Mouse (Mus musculus) midbrain, embryonic 13.5 days (tissue): Measurements from ENCODE around the gene Lhx1. TPM values are rescaled to one million over a fixed set of nuclear protein-coding genes. Genes with fewer than 3 reads are reported as not detected.
A peak's percentile ranks its signal among the peaks of the same experiment; 100 is the strongest.

Source experiments
- ATAC-seq: fragments of 200-750 bp; cut with Nextera tagmentation; 2 replicates; pipeline ENCODE4 v1.8.0; 2017; ENCODE audit warnings: mild to moderate bottlenecking, moderate TSS enrichment, moderate library complexity
- H3K27ac ChIP-seq: fragments of 300-500 bp; sonication (generic); 2 replicates; pipeline ENCODE4 v1.5.1; 2015; ENCODE audit warnings: inconsistent platforms, mild to moderate bottlenecking, moderate library complexity
- H3K27me3 ChIP-seq: fragments of 300-500 bp; sonication (generic); 2 replicates; pipeline ENCODE4 v1.6.1; 2015; ENCODE audit warnings: mild to moderate bottlenecking, inconsistent platforms
- H3K36me3 ChIP-seq: fragments of 300-500 bp; sonication (generic); 2 replicates; pipeline ENCODE4 v1.6.1; 2015; ENCODE audit warnings: mild to moderate bottlenecking, inconsistent platforms
- H3K4me1 ChIP-seq: fragments of 300-500 bp; sonication (generic); replicated peaks from 2 replicates; pipeline ENCODE4 v1.6.1; 2015; ENCODE audit warnings: inconsistent platforms
- H3K4me2 ChIP-seq: fragments of 300-500 bp; sonication (generic); replicated peaks from 2 replicates; pipeline ENCODE4 v1.6.1; 2015; ENCODE audit warnings: moderate library complexity, mild to moderate bottlenecking, inconsistent platforms
- H3K4me3 ChIP-seq: fragments of 300-500 bp; sonication (generic); replicated peaks from 2 replicates; pipeline ENCODE4 v1.5.1; 2015; ENCODE audit warnings: mild to moderate bottlenecking, inconsistent platforms
- H3K9ac ChIP-seq: fragments of 300-500 bp; sonication (generic); replicated peaks from 2 replicates; pipeline ENCODE4 v1.6.1; 2015; ENCODE audit warnings: mild to moderate bottlenecking, inconsistent platforms
- H3K9me3 ChIP-seq: fragments of 300-500 bp; sonication (generic); 2 replicates; pipeline ENCODE4 v1.6.1; 2016; ENCODE audit warnings: mild to moderate bottlenecking, inconsistent platforms
- WGBS: fragments of 180-500 bp; shearing (Covaris S2); methylation state at CpG from one replicate; pipeline ENCODE4 v1.1.7; 2015; 5-methylcytosine and 5-hydroxymethylcytosine counted together
- polyA plus RNA-seq: library from polyadenylated mRNA; unstranded; fragments of >200 nt; fragmentation: Nextera tagmentation; extraction: Ambion mirVana; gene quantifications from 2 replicates; pipeline ENCODE4 v1.2.1, GENCODE M21; 2015

Gene Lhx1
- polyA plus RNA-seq, 1 experiment from 2014 or later = 62.7 TPM

GRCm38 (mm10) chr11:84517431-84517830 is 7.9 kb downstream of the Lhx1 start:
- Histone ChIP-seq H3K27me3 (peaks cover 72% of the 10 kb centered on the region), H3K36me3 (0 out of 2 replicates have a peak, but pooled peaks cover 9% of the 10 kb centered on the region), H3K4me1 (peaks cover 36% of the 10 kb centered on the region), H3K9me3 (no peaks in the 10 kb centered on the region), H3K4me3 (peak overlapping the region; percentile 32), H3K27ac (peak overlapping the region; percentile 41; the same call in 1 of the 2 replicates), H3K9ac (peak overlapping the region; percentile 60), H3K4me2 (peak overlapping the region; percentile 92)
- ATAC-seq = no peak
- 17% methylated on average over 2 of the region's 2 CpGs for WGBS

GRCm38 (mm10) chr11:84516501-84517240 is 8.7 kb downstream of the Lhx1 start:
- H3K27ac ChIP-seq = peak overlapping the region; percentile 93
- H3K27me3 ChIP-seq = peaks cover 65% of the 10 kb centered on the region
- no peaks in the 10 kb centered on the region for H3K9me3 ChIP-seq
- peak overlapping the region; percentile 76 for H3K9ac ChIP-seq
- peak overlapping the region; percentile 92 for H3K4me2 ChIP-seq
- H3K4me3 ChIP-seq = peak overlapping the region; percentile 32
- H3K4me1 ChIP-seq = peaks cover 43% of the 10 kb centered on the region
- no peak for ATAC-seq
- WGBS = 7% methylated on average over 14 of the region's 14 CpGs
- H3K36me3 ChIP-seq = 0 out of 2 replicates have a peak, but pooled peaks cover 9% of the 10 kb centered on the region

- no peaks in the 10 kb centered on the region for H3K9me3 ChIP-seq
- H3K4me3 ChIP-seq = peak within 1 kb of the TSS; percentile 77
- H3K4me2 ChIP-seq = peak within 1 kb of the TSS; percentile 92
- peaks cover 21% of the 10 kb centered on the region for H3K36me3 ChIP-seq
- H3K27me3 ChIP-seq = peaks cover 32% of the 10 kb centered on the region
- peaks cover 38% of the 10 kb centered on the region for H3K4me1 ChIP-seq
- ATAC-seq = peak; percentile 98
- H3K27ac ChIP-seq = peak within 1 kb of the TSS; percentile 93
- under 1% methylated on average over 80 of the region's 80 CpGs for WGBS
- H3K9ac ChIP-seq = peak within 1 kb of the TSS; percentile 85
Measured at GRCm38 (mm10) chr11:84513171-84514116, 11.9 kb downstream of the Lhx1 start, which contains the start of gene Aatf. Aatf (minus strand) TSS chr11:84513522.

GRCm38 (mm10) chr11:84512031-84512430 is 13.3 kb downstream of the Lhx1 start:
- peaks cover 26% of the 10 kb centered on the region for H3K36me3 ChIP-seq
- H3K4me3 ChIP-seq = peak overlapping the region; percentile 77
- H3K4me1 ChIP-seq = peaks cover 41% of the 10 kb centered on the region
- no peaks in the 10 kb centered on the region for H3K9me3 ChIP-seq
- H3K4me2 ChIP-seq = peak overlapping the region; percentile 92
- 80% methylated on average over 1 of the region's 1 CpGs for WGBS
- H3K27me3 ChIP-seq = peaks cover 25% of the 10 kb centered on the region
- H3K27ac ChIP-seq = no peak overlapping the region
- H3K9ac ChIP-seq = peak overlapping the region; percentile 85; the same call in 1 of the 2 replicates
- no peak for ATAC-seq

GRCm38 (mm10) chr11:84504296-84504695 is 21.0 kb downstream of the Lhx1 start:
- H3K4me1 ChIP-seq = 0 out of 2 replicates have a peak, but pooled peaks cover 3% of the 10 kb centered on the region
- H3K4me3 ChIP-seq = no peak overlapping the region
- no peaks in the 10 kb centered on the region for H3K27me3 ChIP-seq
- no peak for ATAC-seq
- H3K36me3 ChIP-seq = peaks cover 37% of the 10 kb centered on the region
- H3K4me2 ChIP-seq = no peak overlapping the region
- no peak overlapping the region for H3K9ac ChIP-seq
- WGBS = 97% methylated on average over 1 of the region's 1 CpGs
- H3K27ac ChIP-seq = no peak overlapping the region
- peaks cover 4% of the 10 kb centered on the region for H3K9me3 ChIP-seq

- H3K27me3 ChIP-seq = no peaks in the 10 kb centered on the region
- H3K9me3 ChIP-seq = no peaks in the 10 kb centered on the region
- 70% methylated on average over 2 of the region's 2 CpGs for WGBS
- no peak overlapping the region for H3K4me2 ChIP-seq
- peaks cover 12% of the 10 kb centered on the region for H3K4me1 ChIP-seq
- H3K27ac ChIP-seq = no peak overlapping the region
- no peak overlapping the region for H3K9ac ChIP-seq
- ATAC-seq = no peak
- H3K4me3 ChIP-seq = no peak overlapping the region
- peaks cover 24% of the 10 kb centered on the region for H3K36me3 ChIP-seq
Measured at GRCm38 (mm10) chr11:84497944-84498343, 27.4 kb downstream of the Lhx1 start.

GRCm38 (mm10) chr11:84496901-84497300 is 28.4 kb downstream of the Lhx1 start:
- Histone ChIP-seq H3K36me3 (peaks cover 26% of the 10 kb centered on the region), H3K4me2 (no peak overlapping the region), H3K27me3 (no peaks in the 10 kb centered on the region), H3K9me3 (no peaks in the 10 kb centered on the region), H3K4me1 (peaks cover 12% of the 10 kb centered on the region), H3K27ac (peak overlapping the region; percentile 62; the same call in 1 of the 2 replicates), H3K9ac (no peak overlapping the region), H3K4me3 (no peak overlapping the region)
- no peak for ATAC-seq

GRCm38 (mm10) chr11:84495774-84496173 is 29.6 kb downstream of the Lhx1 start:
- Histone ChIP-seq H3K27me3 (no peaks in the 10 kb centered on the region), H3K9ac (no peak overlapping the region), H3K9me3 (no peaks in the 10 kb centered on the region), H3K4me2 (no peak overlapping the region), H3K27ac (peak overlapping the region; percentile 44), H3K4me3 (no peak overlapping the region), H3K4me1 (peaks cover 12% of the 10 kb centered on the region), H3K36me3 (peaks cover 33% of the 10 kb centered on the region)
- 55% methylated on average over 4 of the region's 4 CpGs for WGBS
- ATAC-seq = no peak

- Histone ChIP-seq H3K27ac (peak overlapping the region; percentile 77), H3K36me3 (no peaks in the 10 kb centered on the region), H3K9me3 (no peaks in the 10 kb centered on the region), H3K27me3 (no peaks in the 10 kb centered on the region), H3K4me2 (peak overlapping the region; percentile 17; the same call in 1 of the 2 replicates), H3K4me1 (peaks cover 30% of the 10 kb centered on the region), H3K9ac (no peak overlapping the region), H3K4me3 (no peak overlapping the region)
- 10% methylated on average over 7 of the region's 7 CpGs for WGBS
- no peak for ATAC-seq
Measured at GRCm38 (mm10) chr11:84481661-84482060, 43.7 kb downstream of the Lhx1 start.

- WGBS = 59% methylated on average over 3 of the region's 3 CpGs
- no peak for ATAC-seq
- H3K9me3 ChIP-seq = no peaks in the 10 kb centered on the region
- H3K4me3 ChIP-seq = no peak overlapping the region
- H3K27ac ChIP-seq = no peak overlapping the region
- H3K4me1 ChIP-seq = peaks cover 30% of the 10 kb centered on the region
- no peak overlapping the region for H3K4me2 ChIP-seq
- no peaks in the 10 kb centered on the region for H3K27me3 ChIP-seq
- no peak overlapping the region for H3K9ac ChIP-seq
- H3K36me3 ChIP-seq = no peaks in the 10 kb centered on the region
Measured at GRCm38 (mm10) chr11:84480451-84480850, 44.9 kb downstream of the Lhx1 start.

- H3K27ac ChIP-seq = no peak overlapping the region
- no peak overlapping the region for H3K9ac ChIP-seq
- peaks cover 4% of the 10 kb centered on the region; the same call in 1 of the 2 replicates for H3K36me3 ChIP-seq
- H3K9me3 ChIP-seq = no peaks in the 10 kb centered on the region
- no peak overlapping the region for H3K4me2 ChIP-seq
- no peak overlapping the region for H3K4me3 ChIP-seq
- WGBS = 97% methylated on average over 2 of the region's 2 CpGs
- no peak for ATAC-seq
- H3K27me3 ChIP-seq = no peaks in the 10 kb centered on the region
- peaks cover 18% of the 10 kb centered on the region for H3K4me1 ChIP-seq
Measured at GRCm38 (mm10) chr11:84476641-84477040, 48.7 kb downstream of the Lhx1 start.

- Histone ChIP-seq H3K4me1 (peaks cover 11% of the 10 kb centered on the region), H3K36me3 (peaks cover 5% of the 10 kb centered on the region; the same call in 1 of the 2 replicates), H3K4me3 (no peak overlapping the region), H3K27ac (no peak overlapping the region), H3K9me3 (no peaks in the 10 kb centered on the region), H3K27me3 (no peaks in the 10 kb centered on the region), H3K9ac (no peak overlapping the region), H3K4me2 (no peak overlapping the region)
- WGBS = 96% methylated on average over 4 of the region's 4 CpGs
- no peak for ATAC-seq
Measured at GRCm38 (mm10) chr11:84475991-84476390, 49.3 kb downstream of the Lhx1 start.
